12 mouse cellular contexts compared by ENCODE assay signal in the genomic region with DNA sequence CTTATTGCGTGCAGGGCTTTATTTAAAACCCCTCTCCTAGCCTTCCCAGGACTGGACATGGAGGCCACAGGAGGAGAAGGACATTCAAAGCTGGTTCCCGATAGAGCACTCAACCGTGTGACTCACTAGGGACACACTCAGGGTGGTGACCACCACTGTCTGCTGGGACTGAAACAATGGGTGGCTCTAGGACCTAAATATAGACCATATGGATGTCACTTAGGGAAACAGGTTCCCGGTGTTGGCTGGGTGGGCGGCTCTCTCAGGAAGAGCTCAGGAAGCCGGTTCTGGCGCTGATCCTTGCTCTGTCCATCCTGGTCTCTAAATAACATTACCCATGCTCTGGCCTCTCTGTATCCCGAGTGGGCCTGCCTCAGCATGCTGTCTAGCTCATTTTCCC.
A peak's percentile ranks its signal among the peaks of the same experiment; 100 is the strongest.
DNase-seq lines count a peak whose midpoint lies in the region; ATAC-seq lines count a peak whose summit lies in the region.
"Had no signal": no experiment of that assay in that cellular context is flagged by ENCODE, and none has a peak within 500 bp of the region (broad histone marks: within the 10 kb centered on the region; RNA-seq: fewer than 3 reads in every experiment).

No protein-coding gene starts in this region.

- no peak overlapping the region for H3K4me2 ChIP-seq in heart, embryonic 11.5 days
- no peak overlapping the region for H3K4me2 ChIP-seq in heart, embryonic 15.5 days
- H3K4me2 ChIP-seq: hindbrain, embryonic 14.5 days had no signal

- H3K9me3 ChIP-seq in heart, embryonic 11.5 days (replicated peaks; ENCODE audit: control insufficient read depth, low read length): no peaks in the 10 kb centered on the region
- no peaks in the 10 kb centered on the region for H3K9me3 ChIP-seq in heart, embryonic 15.5 days (replicated peaks)
- H3K9me3 ChIP-seq: embryonic facial prominence, embryonic 10.5 days had no signal

- no peak overlapping the region for H3K4me3 ChIP-seq in heart, embryonic 11.5 days (ENCODE audit: low read depth, low read length)
- H3K4me3 ChIP-seq in heart, embryonic 15.5 days: no peak overlapping the region
- H3K4me3 ChIP-seq: embryonic facial prominence, embryonic 10.5 days had no signal

- intact Hi-C loops in left cerebral cortex, postnatal 14 days (cut with DNase I): no loop called here
- intact Hi-C loops in gastrocnemius, postnatal 36 days (cut with DNase I): no loop called here

- H3K27ac ChIP-seq in heart, embryonic 11.5 days (ENCODE audit: low read depth, low read length): no peak overlapping the region
- H3K27ac ChIP-seq in heart, embryonic 15.5 days: peak overlapping the region; percentile 24
- H3K27ac ChIP-seq: embryonic facial prominence, embryonic 10.5 days; hindbrain, embryonic 14.5 days; liver, embryonic 14.5 days had no signal

- ATAC-seq in heart, embryonic 11.5 days (replicated peaks; ENCODE audit: insufficient number of reproducible peaks, low FRiP score, low TSS enrichment): no peak
- ATAC-seq in heart, embryonic 15.5 days (replicated peaks; ENCODE audit: insufficient number of reproducible peaks, insufficient read depth, low FRiP score, low read depth): no peak; the same call in 1 of the 2 replicates
- ATAC-seq: forebrain, embryonic 16.5 days had no signal

- 67% methylated on average over 8 of the region's 8 CpGs for WGBS in heart, embryonic 11.5 days (ENCODE audit: insufficient replicate concordance)
- 51% methylated on average over 8 of the region's 8 CpGs for WGBS in heart, embryonic 15.5 days

- H3K27me3 ChIP-seq in heart, embryonic 11.5 days (ENCODE audit: control insufficient read depth, insufficient read depth, low read length): no peaks in the 10 kb centered on the region
- no peaks in the 10 kb centered on the region for H3K27me3 ChIP-seq in heart, embryonic 15.5 days

- peaks cover 17% of the 10 kb centered on the region for H3K4me1 ChIP-seq in heart, embryonic 11.5 days (ENCODE audit: control insufficient read depth, insufficient read depth, low read length)
- peaks cover 20% of the 10 kb centered on the region for H3K4me1 ChIP-seq in heart, embryonic 15.5 days (replicated peaks)

- H3K9ac ChIP-seq in heart, embryonic 11.5 days (ENCODE audit: low read depth, low read length): no peak overlapping the region
- H3K9ac ChIP-seq in heart, embryonic 15.5 days: no peak overlapping the region
- H3K9ac ChIP-seq: hindbrain, embryonic 14.5 days; liver, embryonic 14.5 days had no signal

- no peaks in the 10 kb centered on the region for H3K36me3 ChIP-seq in heart, embryonic 11.5 days (ENCODE audit: control insufficient read depth, insufficient read depth, low read length)
- no peaks in the 10 kb centered on the region for H3K36me3 ChIP-seq in heart, embryonic 15.5 days
- H3K36me3 ChIP-seq: embryonic facial prominence, embryonic 10.5 days had no signal

- peak; percentile 45 to 82 for DNase-seq in heart, adult 18-20 months
- peak; percentile 70 for DNase-seq in kidney, postnatal 14 days
- peak; percentile 58 to 81 for DNase-seq in lung, postnatal 4 days
- no peak for DNase-seq in left cerebral cortex, postnatal 14 days (ENCODE audit: low spot score in 2 of 2)
- DNase-seq in urinary bladder, postnatal 14 days (ENCODE audit: low spot score): no peak
- no peak for DNase-seq in gastrocnemius, postnatal 36 days

Comparison
In these comparisons a context has a peak if more than half of its experiments do, and no peak if none do; other contexts are left out.
1. DNase-seq: peak in heart, adult 18-20 months (2 of 2), kidney, postnatal 14 days (single experiment) and lung, postnatal 4 days (2 of 2); none in left cerebral cortex, postnatal 14 days (0 of 2), urinary bladder, postnatal 14 days (single experiment) and gastrocnemius, postnatal 36 days (0 of 2).